Mouse (Mus musculus): ENCODE data around the gene Fam71e1.
A peak's percentile ranks its signal among the peaks of the same experiment; 100 is the strongest.

The Fam71e1 gene

DNA sequence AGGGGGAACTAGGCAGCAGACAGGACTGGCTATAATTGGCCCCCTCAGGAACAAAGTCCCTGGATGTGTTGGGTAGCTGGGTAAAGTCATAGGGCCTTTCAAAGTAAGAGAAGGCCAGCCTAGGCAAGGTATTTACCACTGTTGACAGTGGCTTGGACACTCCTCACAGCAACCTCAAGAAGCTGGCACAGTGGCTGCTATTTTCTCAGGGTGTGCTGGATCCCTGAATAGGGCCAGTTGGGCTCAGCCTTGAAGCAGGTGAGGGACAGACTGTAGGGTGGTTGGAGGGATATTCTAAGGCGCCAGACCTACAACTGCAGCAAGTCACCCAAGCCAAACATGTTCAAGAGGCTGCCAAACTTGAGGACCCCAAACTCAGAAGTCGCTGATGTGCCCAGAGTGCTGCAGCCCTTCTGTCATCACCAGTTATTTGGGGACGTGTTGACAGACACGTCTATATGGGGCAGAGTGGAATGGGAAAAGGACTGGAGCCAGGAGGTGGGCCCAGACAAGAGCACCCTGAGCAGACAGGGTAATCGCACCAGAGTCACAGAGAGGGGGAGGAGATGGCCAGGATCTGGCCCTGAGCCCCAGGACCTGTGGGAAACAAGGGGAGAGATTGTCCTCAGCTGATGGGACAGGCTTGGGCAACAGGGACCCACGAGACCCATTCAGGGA, 24.4 kb upstream of the Fam71e1 start:
- DNase-seq (ENCODE audit: low spot score) = no peak

DNA sequence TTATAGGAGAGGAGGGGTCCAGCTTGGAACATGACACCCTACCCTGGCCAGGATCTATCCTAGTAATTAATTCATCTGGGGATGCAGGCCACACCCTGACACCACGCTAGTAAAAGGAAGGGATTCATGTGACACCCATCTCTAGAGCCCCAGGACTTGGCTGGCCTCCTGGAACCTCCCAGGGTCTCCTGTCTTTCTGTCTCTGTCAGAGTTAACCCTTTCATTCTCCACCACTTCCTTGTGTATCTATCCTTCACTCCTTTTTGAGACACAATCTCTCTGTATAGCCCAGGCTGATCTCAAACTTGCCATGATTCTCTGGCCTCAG, 23.9 kb upstream of the Fam71e1 start:
- DNase-seq (ENCODE audit: low spot score) = no peak

DNA sequence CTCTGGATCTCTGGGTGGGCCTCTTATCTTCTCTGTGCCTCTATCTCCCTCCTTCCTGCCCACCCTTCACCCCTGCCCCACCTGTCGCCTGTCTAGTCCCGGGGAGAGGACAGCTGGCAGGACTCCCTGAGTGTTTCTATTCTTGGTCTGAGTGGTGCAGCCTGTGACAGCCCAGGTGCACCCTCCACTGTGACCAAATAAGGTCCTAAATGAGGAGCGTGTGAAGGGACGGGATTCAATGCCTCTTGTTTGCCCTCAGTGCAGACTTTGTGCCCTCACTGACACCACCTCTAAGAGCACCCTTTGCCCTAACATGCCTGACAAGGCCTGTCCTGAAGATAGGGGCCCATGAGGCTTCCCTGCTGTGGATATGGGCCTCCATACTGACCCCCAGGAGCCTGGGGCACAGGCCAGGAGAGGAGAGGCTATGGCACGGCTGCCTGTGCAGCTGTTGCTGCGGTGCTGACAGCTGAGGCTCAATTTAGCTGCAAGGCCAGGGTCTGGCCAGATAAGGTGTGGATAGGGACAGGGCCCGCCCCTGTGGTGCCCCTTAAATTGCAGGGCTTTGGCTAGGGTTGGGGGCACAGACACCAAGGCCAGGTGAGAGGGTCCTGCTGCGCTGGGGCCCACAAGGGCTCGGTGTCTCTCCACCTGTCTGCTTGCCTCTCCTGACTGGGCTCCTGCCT, 23.3 kb upstream of the Fam71e1 start:
- DNase-seq (ENCODE audit: low spot score) = no peak

DNA sequence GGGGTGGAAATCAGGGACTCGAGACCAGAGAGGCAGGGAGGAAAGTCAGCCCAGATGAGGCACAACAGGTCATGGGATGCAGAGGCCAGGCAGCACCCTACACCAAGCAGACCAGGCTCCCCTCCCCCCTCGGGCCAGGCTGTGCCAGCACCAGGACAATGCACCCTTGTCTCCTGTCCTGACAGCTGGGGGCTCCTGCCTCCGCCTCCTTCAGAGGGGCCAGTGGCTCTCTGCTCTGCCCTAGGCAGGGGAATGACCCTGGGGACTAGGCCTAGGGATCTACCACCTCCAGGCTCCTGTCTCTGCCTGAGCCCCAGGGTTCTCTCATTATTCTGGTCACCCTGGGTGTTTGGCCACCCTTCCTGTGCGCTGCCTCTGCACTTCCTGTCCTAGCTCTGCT, 22.0 kb upstream of the Fam71e1 start:
- no peak for DNase-seq (ENCODE audit: low spot score)

DNA sequence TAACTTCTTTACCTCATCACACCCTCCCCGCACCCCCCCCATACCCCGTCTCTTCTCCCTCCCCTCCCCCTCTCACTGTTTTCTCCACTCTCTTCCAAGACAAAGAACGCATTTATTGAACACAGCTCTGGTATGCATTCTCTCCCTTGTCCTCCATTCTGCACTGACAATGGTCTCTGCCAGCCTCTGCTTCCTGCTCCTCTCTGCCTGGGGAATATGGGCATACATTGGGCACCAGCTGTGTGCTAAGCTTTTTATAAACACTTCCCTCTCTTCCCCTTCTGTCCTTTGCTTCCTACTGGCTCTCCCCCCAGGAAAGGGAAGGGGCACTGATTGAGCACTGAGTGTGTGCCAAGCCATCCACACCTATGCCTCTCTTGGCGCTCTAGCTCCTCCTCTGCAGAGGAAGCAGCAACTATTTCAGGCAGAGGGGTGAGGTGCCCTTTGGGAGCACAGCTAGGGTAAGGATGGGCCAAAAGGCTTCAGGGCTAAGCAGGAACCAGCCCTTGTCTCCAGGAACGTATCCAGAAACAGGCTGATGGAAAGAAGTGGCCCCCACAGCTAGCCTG, 21.3 kb upstream of the Fam71e1 start:
- DNase-seq (ENCODE audit: low spot score) = no peak

DNA sequence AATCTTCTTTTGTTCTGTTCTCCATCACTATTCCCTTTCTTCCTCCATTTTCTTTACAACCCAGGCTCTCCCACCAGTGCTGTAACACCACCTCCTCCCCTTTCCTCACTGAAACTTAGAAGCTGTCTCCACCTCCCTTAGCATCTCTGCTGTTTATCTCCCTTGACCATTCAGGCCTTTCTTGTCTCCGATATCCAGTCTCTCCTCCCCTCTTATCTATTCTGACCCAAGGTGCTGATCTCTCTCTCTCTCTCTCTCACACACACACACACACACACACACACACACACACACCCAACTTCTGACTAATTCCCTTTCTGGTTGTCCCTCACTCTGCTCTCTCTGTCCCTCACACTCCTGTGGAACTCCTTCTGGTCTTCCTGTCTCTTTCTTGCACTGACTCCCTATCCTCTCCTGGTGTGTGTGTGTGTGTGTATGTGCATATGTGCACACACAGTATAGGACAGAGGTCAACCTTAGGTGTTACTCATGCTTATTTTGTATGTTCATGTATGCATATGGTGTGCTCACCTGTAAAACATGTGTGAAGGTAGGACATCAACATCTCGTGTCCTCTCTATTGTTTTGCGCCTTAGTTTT, 13.4 kb upstream of the Fam71e1 start:
- DNase-seq (ENCODE audit: low spot score) = no peak

DNA sequence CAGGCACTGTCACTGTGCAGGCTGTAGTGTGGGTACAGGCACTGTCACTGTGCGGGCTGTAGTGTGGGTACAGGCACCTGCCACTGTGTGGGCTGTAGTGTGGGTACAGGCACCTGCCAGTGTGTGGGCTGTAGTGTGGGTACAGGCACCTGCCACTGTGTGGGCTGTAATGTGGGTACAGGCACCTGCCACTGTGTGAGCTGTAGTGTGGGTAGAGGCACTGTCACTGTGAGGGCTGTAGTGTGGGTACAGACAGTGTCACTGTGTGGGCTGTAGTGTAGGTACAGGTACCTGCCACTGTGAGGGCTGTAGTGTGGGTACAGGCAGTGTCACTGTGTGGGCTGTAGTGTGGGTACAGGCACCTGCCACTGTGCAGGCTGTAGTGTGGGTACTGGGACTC, 12.3 kb upstream of the Fam71e1 start:
- no peak for DNase-seq (ENCODE audit: low spot score)

DNA sequence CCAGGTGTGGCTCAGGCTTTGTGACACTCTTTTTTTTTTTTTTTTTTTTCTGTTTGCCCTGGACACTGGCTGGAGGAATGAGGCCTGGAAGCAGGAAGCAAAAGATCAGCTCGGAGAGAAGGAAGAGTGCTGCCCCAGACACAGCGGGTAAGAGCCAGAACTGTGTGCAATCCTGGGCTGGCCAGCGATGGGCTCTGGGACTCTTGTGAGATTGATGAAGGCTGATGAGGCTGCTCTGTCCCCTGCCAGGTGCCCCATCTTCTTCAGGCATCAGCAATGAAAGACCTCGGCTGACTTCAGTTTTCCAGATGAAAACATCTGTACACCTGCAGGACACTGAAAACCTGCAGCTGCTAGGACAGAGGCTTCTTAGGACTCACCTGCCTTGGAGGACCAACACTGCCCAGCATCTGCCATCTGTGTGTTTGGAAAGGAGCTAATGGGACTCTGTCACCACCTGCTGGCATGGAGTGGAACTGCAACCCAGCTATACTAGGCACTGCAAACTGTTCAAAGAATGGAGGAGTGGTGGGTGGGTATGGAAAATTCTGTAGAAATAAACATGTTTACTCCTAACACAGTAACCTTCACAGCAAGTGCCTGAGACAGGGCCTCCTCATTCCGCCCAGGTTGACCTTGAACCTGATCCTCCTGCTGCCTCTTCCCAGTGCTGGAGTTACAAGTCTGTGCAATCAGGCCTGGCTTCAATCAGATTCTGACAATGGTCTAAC, 11.4 kb upstream of the Fam71e1 start:
- peak; percentile 66 for DNase-seq (ENCODE audit: low spot score)

DNA sequence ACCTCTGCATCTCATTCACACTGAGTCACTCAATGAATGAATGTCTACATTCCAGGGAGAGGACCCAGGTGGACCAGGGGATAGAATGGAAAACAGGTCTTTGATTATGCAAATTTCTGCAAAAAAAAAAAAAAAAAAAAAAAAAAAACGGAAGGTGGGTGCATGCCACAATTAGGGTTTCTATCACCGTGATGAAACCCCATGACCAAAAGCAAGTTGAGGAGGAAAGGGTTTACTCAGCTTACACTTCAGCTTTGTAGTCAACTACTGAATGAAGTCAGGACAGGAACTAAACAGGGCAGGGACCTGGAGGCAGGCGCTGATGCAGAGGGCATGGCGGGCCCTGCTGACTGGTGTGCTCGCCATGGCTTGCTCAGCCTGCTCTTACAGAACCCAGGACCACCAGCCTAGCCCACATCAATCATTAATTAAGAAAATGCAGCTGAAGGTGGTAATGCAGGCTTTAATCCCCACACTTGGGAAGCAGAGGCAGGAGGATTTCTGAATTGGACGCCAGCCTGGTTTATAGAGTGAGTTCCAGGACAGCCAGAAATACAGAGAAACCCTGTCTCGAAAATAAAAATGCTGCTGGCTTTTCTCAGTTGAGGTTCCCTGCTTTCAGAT, 10.7 kb upstream of the Fam71e1 start:
- DNase-seq (ENCODE audit: low spot score) = no peak

DNA sequence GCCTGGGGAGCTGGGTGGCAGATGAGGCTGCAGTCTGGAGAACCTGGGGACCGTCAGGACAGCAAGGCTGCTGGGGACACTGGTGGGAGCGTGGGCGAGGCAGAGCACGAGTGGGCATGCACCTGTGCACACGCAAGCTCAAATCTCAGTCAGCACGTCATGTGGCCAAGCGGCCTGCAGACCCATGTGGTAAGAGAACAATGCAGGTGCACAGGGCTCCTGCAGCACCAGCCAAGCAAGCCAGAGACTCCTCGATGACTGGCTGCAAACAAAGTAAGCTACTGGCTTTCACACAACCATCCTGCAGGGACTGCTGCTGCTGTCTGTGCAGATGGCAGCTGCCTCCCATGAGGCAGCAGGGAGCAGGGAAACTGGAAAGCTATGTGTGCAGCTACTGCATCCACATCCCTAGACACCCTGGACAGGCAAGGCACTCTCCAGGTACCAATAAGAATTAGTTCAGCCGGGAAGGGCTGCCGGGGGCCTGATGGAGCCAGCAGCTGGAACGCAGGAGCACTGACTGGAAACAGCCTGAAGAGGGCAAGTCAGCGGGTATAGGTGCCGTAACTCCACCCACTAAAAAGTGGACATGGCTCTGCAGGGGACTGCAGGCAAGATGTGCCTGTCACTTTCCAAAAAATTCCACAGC, 9.3 kb upstream of the Fam71e1 start:
- DNase-seq (ENCODE audit: low spot score) = peak; percentile 4

DNA sequence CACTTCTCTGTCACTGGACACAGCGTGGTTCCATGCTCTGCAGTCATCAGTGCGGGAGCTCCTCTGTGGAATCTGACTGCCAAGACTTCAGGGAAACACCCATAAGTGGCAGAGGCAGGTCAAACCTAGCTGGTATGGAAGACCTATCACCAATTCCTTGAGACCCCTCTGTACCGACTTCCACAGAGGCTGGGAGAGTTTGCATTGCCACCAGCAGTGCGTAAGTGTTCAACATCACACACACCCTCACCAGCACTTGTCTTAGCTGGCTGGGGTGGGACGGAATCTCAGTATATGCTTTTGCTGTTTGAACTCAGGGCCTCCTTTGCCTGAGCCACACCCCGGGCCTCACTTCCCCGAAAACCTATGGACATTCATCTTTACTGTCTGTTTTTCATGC, 8.4 kb upstream of the Fam71e1 start:
- peak; percentile 1 for DNase-seq (ENCODE audit: low spot score)

DNA sequence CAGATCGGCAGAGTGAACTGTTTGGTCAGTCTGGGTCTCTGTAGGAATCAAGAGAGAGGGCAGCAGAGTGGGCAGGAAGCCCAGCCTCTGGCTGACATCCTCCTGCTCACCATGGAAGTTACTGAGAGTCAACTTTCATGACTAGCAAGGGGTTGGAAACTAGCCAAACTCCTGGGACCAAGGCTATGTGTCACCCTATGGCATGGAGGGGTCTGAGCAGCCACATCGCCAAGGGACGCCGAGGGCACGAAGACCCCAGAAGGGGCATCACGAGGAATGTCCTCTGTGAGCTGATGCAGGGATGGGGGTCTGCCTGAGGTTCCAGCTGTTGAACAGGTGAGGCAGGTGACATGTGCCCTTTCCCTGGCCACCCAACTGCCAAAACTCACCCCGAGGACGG, 7.8 kb upstream of the Fam71e1 start:
- DNase-seq (ENCODE audit: low spot score) = peak; percentile 2

DNA sequence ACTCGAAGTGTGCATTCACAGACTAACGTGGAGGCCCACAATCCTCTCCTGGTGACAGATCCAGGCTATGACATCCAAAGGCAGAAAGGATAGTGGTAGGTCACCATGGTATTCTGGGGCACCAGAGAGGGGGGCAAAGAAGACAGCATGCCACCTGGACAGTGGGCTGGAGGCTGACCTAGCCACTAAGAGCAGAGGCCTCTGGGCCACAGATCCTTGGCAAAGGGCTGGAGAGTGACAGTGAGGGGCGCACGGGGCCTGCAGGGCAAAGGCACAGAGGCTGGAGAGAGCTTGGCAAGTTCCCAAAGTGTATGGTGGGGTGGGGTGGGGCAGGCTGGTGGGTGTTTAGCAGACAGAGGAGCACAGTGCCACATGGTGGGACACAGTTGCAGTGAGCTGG, 6.1 kb upstream of the Fam71e1 start:
- no peak for DNase-seq (ENCODE audit: low spot score)

DNA sequence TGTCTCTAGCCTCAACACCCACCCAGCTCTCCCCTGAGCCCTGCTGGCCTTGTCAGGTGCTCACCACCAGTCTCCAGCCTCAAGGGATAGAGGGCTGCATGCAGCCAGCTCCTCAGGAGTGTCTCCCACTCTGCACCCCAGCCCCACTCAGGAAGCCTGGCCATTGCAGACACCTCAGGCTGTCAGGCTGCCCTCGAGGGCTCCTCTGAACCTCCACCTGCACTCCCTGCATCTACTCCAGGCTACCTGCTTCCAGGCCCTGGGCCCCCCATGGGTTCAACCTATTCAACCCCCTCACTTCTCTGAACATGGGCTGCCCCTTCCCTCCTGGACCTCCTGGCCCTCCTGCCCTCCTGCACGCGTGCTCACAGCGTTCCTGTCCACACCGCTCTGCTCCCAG, 5.0 kb upstream of the Fam71e1 start:
- peak; percentile 2 for DNase-seq (ENCODE audit: low spot score)

DNA sequence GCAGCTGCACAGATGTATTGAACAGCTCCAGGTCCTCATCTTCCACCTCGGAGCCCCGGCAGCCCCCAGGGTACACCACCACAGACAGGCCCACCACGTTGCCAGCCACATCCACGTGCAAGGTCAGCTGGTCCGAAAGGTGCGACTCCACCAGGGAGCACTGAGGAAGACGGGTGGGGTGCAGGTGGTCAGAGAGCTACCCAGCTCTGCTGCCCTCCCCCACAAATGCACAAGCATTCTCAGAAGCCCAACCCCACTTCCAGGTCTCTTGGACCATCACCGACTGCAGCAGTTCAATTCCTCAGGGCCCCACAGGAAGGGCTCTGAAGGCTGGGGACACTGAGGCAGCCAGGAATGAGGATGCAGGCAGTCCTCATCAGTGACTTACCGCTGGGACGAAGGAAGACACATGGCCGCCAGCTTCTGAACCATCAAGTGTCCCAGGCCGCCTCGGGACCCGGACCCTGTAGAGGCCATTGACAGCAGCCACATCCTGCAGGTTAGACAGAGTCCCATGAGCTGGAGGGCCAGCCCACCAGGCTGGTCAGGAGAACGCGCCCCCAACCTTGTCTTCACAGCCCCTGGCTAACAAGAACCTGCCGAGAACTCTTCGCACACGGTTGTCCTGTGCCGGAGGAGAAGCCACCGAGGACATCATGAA, 4.1 kb upstream of the Fam71e1 start:
- peak; percentile 2 for DNase-seq (ENCODE audit: low spot score)

DNA sequence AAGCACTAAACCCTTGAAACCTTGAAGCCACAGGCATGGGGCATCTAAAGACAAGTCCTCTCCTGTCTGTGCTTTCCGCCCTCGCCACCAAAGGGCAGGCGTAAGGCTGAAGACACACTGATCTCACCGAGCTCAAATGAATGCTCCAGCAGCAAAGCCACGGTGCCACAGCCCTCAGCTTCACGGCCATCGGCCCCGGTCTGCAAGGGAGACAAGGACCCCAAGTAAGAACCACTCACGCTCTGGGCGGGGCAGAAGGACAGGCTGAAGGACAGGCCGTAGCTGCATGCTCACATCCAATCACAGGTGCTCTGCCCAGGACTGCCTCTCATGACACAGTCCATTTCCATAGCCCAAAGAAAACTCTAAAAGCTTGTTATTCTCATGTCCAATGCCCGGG, 1.7 kb upstream of the Fam71e1 start:
- DNase-seq (ENCODE audit: low spot score) = no peak

DNA sequence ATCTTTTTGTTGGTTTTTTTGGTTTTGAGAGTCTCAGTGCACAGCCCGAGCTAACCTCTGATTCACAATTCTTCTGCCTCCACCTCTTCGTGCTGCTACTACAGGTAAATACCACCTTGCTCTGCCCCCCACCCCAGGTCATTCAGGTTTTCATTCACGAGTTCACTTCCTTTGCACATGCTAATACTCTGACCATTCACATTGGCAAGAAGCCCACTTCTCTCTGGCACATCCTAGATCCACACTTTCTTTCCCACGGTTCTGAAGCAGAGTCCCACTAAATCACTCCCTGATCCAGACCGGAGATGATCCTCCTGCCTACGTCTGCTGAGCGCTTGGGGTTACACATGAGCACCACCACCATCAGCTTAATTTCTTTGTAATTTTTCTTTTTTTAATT, 1.3 kb upstream of the Fam71e1 start:
- no peak for DNase-seq (ENCODE audit: low spot score)

DNA sequence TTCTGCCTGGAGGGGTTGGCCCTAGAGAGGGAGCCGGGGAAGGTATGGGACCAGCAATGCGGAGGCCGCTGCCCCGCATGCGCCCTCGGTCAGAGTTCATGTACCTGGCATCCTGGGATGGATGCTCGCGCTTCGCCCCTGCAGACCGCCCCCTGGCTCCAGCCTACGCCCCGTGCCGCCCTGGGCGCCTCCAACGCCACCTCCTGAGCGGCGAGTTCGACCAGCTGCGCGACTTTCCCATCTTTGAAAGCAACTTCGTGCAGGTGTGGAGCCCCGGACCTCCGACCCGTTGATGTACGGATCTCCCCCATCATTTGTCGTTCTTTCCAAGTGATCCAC, 359 bp downstream of the Fam71e1 start:
- DNase-seq (ENCODE audit: low spot score) = no peak

DNA sequence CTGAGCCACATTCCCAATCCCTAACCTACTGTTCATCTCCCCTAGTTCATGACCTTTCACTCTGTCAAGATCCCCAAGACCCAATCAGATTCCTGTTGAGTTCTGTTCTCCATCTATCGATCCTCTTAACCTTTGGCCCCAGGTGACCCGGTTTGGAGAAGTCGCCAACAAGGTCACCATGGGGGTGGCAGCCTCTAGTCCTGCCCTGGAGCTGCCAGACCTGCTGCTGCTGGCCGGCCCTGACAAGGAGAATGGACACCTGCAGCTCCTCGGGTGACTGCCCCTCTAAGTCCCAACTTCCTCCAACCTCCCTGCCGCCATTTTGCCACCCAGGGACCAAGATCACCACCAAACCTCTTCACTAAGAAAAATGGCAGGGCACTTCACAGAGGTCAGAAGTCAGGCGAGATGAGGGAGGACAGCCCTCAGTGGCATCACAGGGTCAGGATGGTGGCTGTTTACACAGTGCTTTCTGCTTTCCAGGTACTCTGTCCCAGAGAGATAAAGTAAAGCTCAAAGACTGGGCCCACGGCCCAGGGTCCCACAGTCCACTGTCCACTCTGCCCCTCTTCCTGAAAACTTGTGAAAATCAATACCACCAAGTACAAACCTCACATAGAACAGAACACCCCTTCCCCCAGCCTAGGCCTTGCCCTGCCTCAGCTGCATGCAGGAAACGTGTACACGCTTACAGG, 1.1 kb downstream of the Fam71e1 start:
- DNase-seq (ENCODE audit: low spot score) = no peak

DNA sequence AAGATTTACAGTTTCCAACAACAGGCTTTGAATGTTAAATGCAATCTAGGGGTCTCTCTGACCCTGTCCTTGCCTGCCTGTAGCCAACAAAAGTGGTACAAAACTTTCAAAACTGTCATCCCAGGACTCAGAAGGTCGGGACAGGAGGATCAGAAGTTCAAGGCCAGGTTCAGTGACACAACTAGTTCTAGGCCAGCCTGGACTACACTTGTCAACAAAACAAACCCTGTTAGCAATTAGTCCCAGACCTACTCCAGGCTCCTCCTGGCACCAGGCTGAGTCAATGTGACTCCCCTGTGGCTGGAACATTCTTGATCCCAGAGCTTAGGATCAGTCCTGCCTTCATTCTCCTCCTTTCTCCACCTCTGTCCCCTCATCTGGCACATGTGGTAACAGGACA, 2.5 kb downstream of the Fam71e1 start:
- DNase-seq (ENCODE audit: low spot score) = no peak

DNA sequence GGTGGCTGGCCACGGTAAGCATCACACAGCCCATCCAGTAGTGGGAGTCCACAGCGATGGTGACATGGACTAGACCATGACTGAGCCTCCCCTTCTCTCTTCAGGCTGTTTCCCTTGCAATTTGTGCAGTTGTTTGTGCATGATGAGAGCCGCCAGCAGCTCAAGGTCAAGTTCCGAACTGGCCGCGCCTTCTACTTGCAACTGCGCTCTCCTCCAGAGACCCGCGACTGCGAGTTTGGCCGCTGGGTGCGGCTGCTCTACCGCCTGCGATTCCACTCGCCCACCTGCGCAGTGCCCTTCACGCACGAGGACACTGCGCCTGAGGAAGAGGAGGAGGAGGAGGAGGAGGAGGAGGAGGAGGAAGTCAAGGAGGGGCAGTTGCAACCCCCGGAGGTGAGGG, 3.7 kb downstream of the Fam71e1 start:
- DNase-seq (ENCODE audit: low spot score) = no peak

Data from ovary, postnatal 36 days (tissue).